Mouse (Mus musculus) CH12.LX (cell line): Measurements from ENCODE around the gene Frmd8. TPM values are rescaled to one million over a fixed set of nuclear protein-coding genes. Genes with fewer than 3 reads are reported as not detected.

Experiments
- DNase-seq: peaks from one replicate; pipeline ENCODE4 v3.0.0-alpha.2; 2013; ENCODE audit errors: extremely low read depth
- H3K27ac ChIP-seq: 2 replicates; pipeline ENCODE4 v1.5.1; 2012; ENCODE audit warnings: low read depth, mild to moderate bottlenecking, control low read depth, moderate library complexity; ENCODE audit not compliant: insufficient read depth
- H3K27me3 ChIP-seq: replicated peaks from 2 replicates; pipeline ENCODE3; 2012; ENCODE audit warnings: inconsistent platforms
- H3K36me3 ChIP-seq, 2 experiments: replicated peaks in 1 of 2; 2 replicates each; pipeline versions ENCODE3 to v1.6.1; 2012; ENCODE audit warnings: inconsistent platforms in 1 of 2, low read length in 1 of 2, mild to moderate bottlenecking in 1 of 2, mixed read lengths in 1 of 2, moderate library complexity in 1 of 2; ENCODE audit not compliant: control insufficient read depth in 1 of 2, insufficient read depth in 1 of 2
- H3K4me1 ChIP-seq, 2 experiments: 2 replicates each; pipeline ENCODE4 v1.6.1; 2012; ENCODE audit warnings: inconsistent platforms in 1 of 2, moderate library complexity in 1 of 2; ENCODE audit not compliant: insufficient read depth in 2 of 2, control insufficient read depth in 1 of 2
- H3K4me2 ChIP-seq: 2 replicates; pipeline ENCODE4 v1.6.1; 2012; ENCODE audit warnings: low read depth, mild to moderate bottlenecking, control low read depth; ENCODE audit not compliant: poor library complexity, insufficient read depth, severe bottlenecking
- H3K4me3 ChIP-seq, 3 experiments: fragments of 150-350 bp in 1 of 3; sonication (generic) in 1 of 3; replicated peaks in 1 of 3; 2 replicates each; pipeline versions ENCODE3 to v1.5.1; 2011 to 2012; ENCODE audit warnings: low read depth in 2 of 3, low read length in 2 of 3, mild to moderate bottlenecking in 2 of 3, moderate library complexity in 2 of 3, control low read depth in 1 of 3, improper control_type of control experiment in 1 of 3, inconsistent platforms in 1 of 3, mixed read lengths in 1 of 3; ENCODE audit not compliant: poor library complexity in 1 of 3
- H3K79me2 ChIP-seq: replicated peaks from 2 replicates; pipeline ENCODE4 v1.6.1; 2012; ENCODE audit warnings: mild to moderate bottlenecking, moderate library complexity; ENCODE audit not compliant: control insufficient read depth, poor library complexity, insufficient read depth, severe bottlenecking; ENCODE audit errors: extremely low read depth
- H3K9ac ChIP-seq: 2 replicates; pipeline ENCODE4 v1.6.1; 2012; ENCODE audit warnings: low read depth, mild to moderate bottlenecking, control low read depth, moderate library complexity; ENCODE audit not compliant: insufficient read depth
- H3K9me3 ChIP-seq: replicated peaks from 2 replicates; pipeline ENCODE3; 2012; ENCODE audit warnings: low read length, inconsistent platforms, mixed read lengths
- BHLHE40 ChIP-seq: IDR thresholded peaks from 2 replicates; pipeline ENCODE4 v1.6.1; 2011; ENCODE audit warnings: mild to moderate bottlenecking, low read depth, low read length, improper control_type of control experiment
- CHD2 ChIP-seq: IDR thresholded peaks from 2 replicates; pipeline ENCODE4 v1.6.1; 2011; ENCODE audit warnings: low read length, improper control_type of control experiment
- E2F4 ChIP-seq: IDR thresholded peaks from 2 replicates; pipeline ENCODE4 v1.6.1; 2011; ENCODE audit warnings: low read depth, low read length, improper control_type of control experiment; ENCODE audit not compliant: insufficient replicate concordance
- ELF1 ChIP-seq: IDR thresholded peaks from 2 replicates; pipeline ENCODE4 v1.6.1; 2014; ENCODE audit warnings: low read depth, mild to moderate bottlenecking, inconsistent platforms, low read length, improper control_type of control experiment
- EP300 ChIP-seq: IDR thresholded peaks from 2 replicates; pipeline ENCODE4 v1.6.1; 2011; ENCODE audit warnings: low read length, improper control_type of control experiment
- GABPA ChIP-seq: IDR thresholded peaks from 2 replicates; pipeline ENCODE4 v1.6.1; 2012; ENCODE audit warnings: low read depth, low read length, improper control_type of control experiment, inconsistent platforms; ENCODE audit not compliant: insufficient replicate concordance
- HCFC1 ChIP-seq: IDR thresholded peaks from 2 replicates; pipeline ENCODE4 v1.6.1; 2012; ENCODE audit warnings: low read depth, mild to moderate bottlenecking, inconsistent platforms, low read length, improper control_type of control experiment
- IRF4 ChIP-seq: IDR thresholded peaks from 2 replicates; pipeline ENCODE4 v1.6.1; 2014; ENCODE audit warnings: low read depth, mild to moderate bottlenecking, inconsistent platforms, low read length, improper control_type of control experiment
- KAT2A ChIP-seq: IDR thresholded peaks from 2 replicates; pipeline ENCODE4 v1.6.1; 2012; ENCODE audit warnings: low read length, improper control_type of control experiment, inconsistent platforms; ENCODE audit not compliant: insufficient replicate concordance
- MAFK ChIP-seq: IDR thresholded peaks from 2 replicates; pipeline ENCODE4 v1.6.1; 2011; ENCODE audit warnings: low read length, improper control_type of control experiment; ENCODE audit not compliant: insufficient replicate concordance
- MYC ChIP-seq: IDR thresholded peaks from 2 replicates; pipeline ENCODE4 v1.6.1; 2011; ENCODE audit warnings: low read depth, mild to moderate bottlenecking, improper control_type of control experiment, low read length
- POLR2AphosphoS2 ChIP-seq: IDR thresholded peaks from 2 replicates; pipeline ENCODE4 v1.6.1; 2011; ENCODE audit warnings: low read depth, low read length, improper control_type of control experiment
- RCOR1 ChIP-seq: conservative IDR thresholded peaks from 2 replicates; pipeline ENCODE4 v1.6.1; 2012; ENCODE audit warnings: low read depth, mild to moderate bottlenecking, inconsistent platforms, low read length, improper control_type of control experiment
- SIN3A ChIP-seq: IDR thresholded peaks from 2 replicates; pipeline ENCODE4 v1.6.1; 2012; ENCODE audit warnings: low read length, improper control_type of control experiment, inconsistent platforms
- SMC3 ChIP-seq: IDR thresholded peaks from 2 replicates; pipeline ENCODE4 v1.6.1; 2011; ENCODE audit warnings: low read depth, low read length, improper control_type of control experiment
- TBP ChIP-seq: conservative IDR thresholded peaks from 2 replicates; pipeline ENCODE4 v1.6.1; 2011; ENCODE audit warnings: low read depth, low read length, improper control_type of control experiment
- TCF12 ChIP-seq: IDR thresholded peaks from 2 replicates; pipeline ENCODE4 v1.6.1; 2014; ENCODE audit warnings: low read depth, mild to moderate bottlenecking, inconsistent platforms, low read length, improper control_type of control experiment
- UBTF ChIP-seq: IDR thresholded peaks from 2 replicates; pipeline ENCODE4 v1.6.1; 2012; ENCODE audit warnings: low read depth, mild to moderate bottlenecking, inconsistent platforms, low read length, improper control_type of control experiment, moderate library complexity
- USF1 ChIP-seq: IDR thresholded peaks from 2 replicates; pipeline ENCODE4 v1.6.1; 2014; ENCODE audit warnings: low read depth, mild to moderate bottlenecking, inconsistent platforms, low read length, improper control_type of control experiment
- ZC3H11A ChIP-seq: IDR thresholded peaks from 2 replicates; pipeline ENCODE4 v1.6.1; 2012; ENCODE audit warnings: low read depth, mild to moderate bottlenecking, inconsistent platforms, low read length, improper control_type of control experiment
- ZKSCAN1 ChIP-seq: IDR thresholded peaks from 2 replicates; pipeline ENCODE4 v1.6.1; 2012; ENCODE audit warnings: low read depth, inconsistent platforms, low read length, improper control_type of control experiment, borderline replicate concordance
- dilution Hi-C: fragments of 300-500 bp; cut with MboI; formaldehyde crosslinking; loops from 2 replicates; pipeline ENCODE4 v1.14.3; 2020; ENCODE audit warnings: low sequenced_read_pairs; ENCODE audit not compliant: extremely low pct_unique_long_range_greater_than_20kb, extremely low pct_ligation_motif_present
- in situ Hi-C: fragments of 300-500 bp; cut with MboI; formaldehyde crosslinking; loops from 3 replicates; pipeline ENCODE4 v1.14.3; 2019; ENCODE audit warnings: low sequenced_read_pairs, low pct_ligation_motif_present, low pct_unique_long_range_greater_than_20kb, mixed read lengths
- polyA plus RNA-seq: library from polyadenylated mRNA; unstranded; fragments of >175 nt; gene quantifications from 2 replicates; pipeline ENCODE4 v1.2.1, GENCODE M21; 2012; ENCODE audit warnings: low read depth; ENCODE audit not compliant: insufficient read length
- total RNA-seq, 2 experiments: library from RNA; depleted of rRNA; stranded (reverse); fragments of 300-350 nt in 1 of 2; fragments of >200 nt in 1 of 2; gene quantifications; 2 replicates each; pipeline ENCODE4 v1.2.3; 2012 to 2014

Frmd8 gene
- total and polyA plus RNA-seq, 3 experiments, result 13.5 to 30.7 (median 25.2) TPM

GRCm38 (mm10) chr19:5894002-5894678 is 19.1 kb upstream of the Frmd8 start, which contains the start of gene Tigd3 (continued):
- TF ChIP-seq HCFC1 (no peak), MYC (no peak), ZKSCAN1 (no peak), CHD2 (peak; percentile 52; the same call in 1 of the 2 replicates), BHLHE40 (no peak), IRF4 (0 out of 2 replicates have a peak, but pooled peaks have one; percentile 8), GABPA (no peak), TBP (0 out of 2 replicates have a peak, but pooled peaks have one; percentile 37), POLR2AphosphoS2 (peak; percentile 83)

GRCm38 (mm10) chr19:5893282-5894001 is 18.4 kb upstream of the Frmd8 start:
- no peaks in the 10 kb centered on the region for H3K79me2 ChIP-seq
- H3K36me3 ChIP-seq, result peaks cover 15 to 59% of the 10 kb centered on the region in 2 experiments
- peaks cover 2 to 21% of the 10 kb centered on the region in 2 experiments; a peak in 2 of 4 replicates for H3K4me1 ChIP-seq
- peak overlapping the region; percentile 45 for H3K4me2 ChIP-seq
- H3K27me3 ChIP-seq, result no peaks in the 10 kb centered on the region
- H3K4me3 ChIP-seq, result peak overlapping the region in 2 of 3 experiments; percentile 40 to 49
- H3K9ac ChIP-seq, result peak overlapping the region; percentile 75
- no peaks in the 10 kb centered on the region for H3K9me3 ChIP-seq
- DNase-seq, result no peak
- TF ChIP-seq MAFK (no peak), UBTF (no peak), CHD2 (no peak), ZC3H11A (no peak), SIN3A (no peak), ELF1 (no peak), RCOR1 (no peak), SMC3 (no peak), EP300 (no peak), TCF12 (no peak), KAT2A (no peak), E2F4 (no peak), TBP (no peak), USF1 (no peak)
- H3K27ac ChIP-seq, result no peak overlapping the region
- dilution Hi-C loops (no loop called here), in situ Hi-C loops (no loop called here)
